Mouse (Mus musculus) kidney, postnatal 0 days (tissue): ENCODE results near the gene Cacna1h. TPM values are rescaled to one million over a fixed set of nuclear protein-coding genes. Genes with fewer than 3 reads are reported as not detected.

Experiments used
- ATAC-seq: fragments of 200-750 bp; cut with Nextera tagmentation; replicated peaks from 2 replicates; pipeline ENCODE4 v1.8.0; 2017; ENCODE audit warnings: low read depth, moderate number of reproducible peaks, moderate TSS enrichment, moderate library complexity; ENCODE audit not compliant: low FRiP score
- DNase-seq: peaks from one replicate; pipeline ENCODE4 v3.0.0-alpha.2; 2016; ENCODE audit warnings: low spot score
- H3K27ac ChIP-seq: fragments of 300-500 bp; sonication (generic); 2 replicates; pipeline ENCODE4 v1.5.1; 2014; ENCODE audit warnings: mild to moderate bottlenecking
- H3K27me3 ChIP-seq: fragments of 300-500 bp; sonication (generic); 2 replicates; pipeline ENCODE4 v1.6.1; 2014; ENCODE audit warnings: low read length, mixed read lengths; ENCODE audit not compliant: insufficient read depth
- H3K36me3 ChIP-seq: fragments of 300-500 bp; sonication (generic); 2 replicates; pipeline ENCODE4 v1.6.1; 2014; ENCODE audit warnings: low read length, mixed read lengths; ENCODE audit not compliant: insufficient read depth
- H3K4me1 ChIP-seq: fragments of 300-500 bp; sonication (generic); replicated peaks from 2 replicates; pipeline ENCODE4 v1.6.1; 2014; ENCODE audit warnings: antibody characterized with exemption, low read length, mixed read lengths; ENCODE audit not compliant: insufficient read depth
- H3K4me2 ChIP-seq: fragments of 300-500 bp; sonication (generic); 2 replicates; pipeline ENCODE4 v1.6.1; 2014; ENCODE audit warnings: mild to moderate bottlenecking, low read length, moderate library complexity, mixed read lengths
- H3K4me3 ChIP-seq: fragments of 300-500 bp; sonication (generic); replicated peaks from 2 replicates; pipeline ENCODE4 v1.5.1; 2014; ENCODE audit warnings: low read depth, low read length
- H3K9ac ChIP-seq: fragments of 300-500 bp; sonication (generic); 2 replicates; pipeline ENCODE4 v1.6.1; 2014; ENCODE audit warnings: low read depth, low read length
- H3K9me3 ChIP-seq: fragments of 300-500 bp; sonication (generic); replicated peaks from 2 replicates; pipeline ENCODE4 v1.6.1; 2016; ENCODE audit warnings: low read length, inconsistent platforms, mixed read lengths
- CTCF ChIP-seq: IDR thresholded peaks from 2 replicates; pipeline ENCODE4 v1.5.1; 2016; ENCODE audit warnings: antibody characterized with exemption, low read depth, mild to moderate bottlenecking, moderate library complexity
- WGBS: fragments of 180-500 bp; shearing (Covaris S2); extraction: QIAGEN DNeasy Blood & Tissue Kit; methylation state at CpG from one replicate; pipeline ENCODE4 v1.1.7; 2014; 5-methylcytosine and 5-hydroxymethylcytosine counted together
- polyA plus RNA-seq: library from polyadenylated mRNA; unstranded; fragments of >200 nt; fragmentation: Nextera tagmentation; extraction: Ambion mirVana; gene quantifications from 2 replicates; pipeline ENCODE4 v1.2.1, GENCODE M21; 2015

Gene Cacna1h
- polyA plus RNA-seq, 1 experiment from 2014 or later = 1.7 TPM

DNA sequence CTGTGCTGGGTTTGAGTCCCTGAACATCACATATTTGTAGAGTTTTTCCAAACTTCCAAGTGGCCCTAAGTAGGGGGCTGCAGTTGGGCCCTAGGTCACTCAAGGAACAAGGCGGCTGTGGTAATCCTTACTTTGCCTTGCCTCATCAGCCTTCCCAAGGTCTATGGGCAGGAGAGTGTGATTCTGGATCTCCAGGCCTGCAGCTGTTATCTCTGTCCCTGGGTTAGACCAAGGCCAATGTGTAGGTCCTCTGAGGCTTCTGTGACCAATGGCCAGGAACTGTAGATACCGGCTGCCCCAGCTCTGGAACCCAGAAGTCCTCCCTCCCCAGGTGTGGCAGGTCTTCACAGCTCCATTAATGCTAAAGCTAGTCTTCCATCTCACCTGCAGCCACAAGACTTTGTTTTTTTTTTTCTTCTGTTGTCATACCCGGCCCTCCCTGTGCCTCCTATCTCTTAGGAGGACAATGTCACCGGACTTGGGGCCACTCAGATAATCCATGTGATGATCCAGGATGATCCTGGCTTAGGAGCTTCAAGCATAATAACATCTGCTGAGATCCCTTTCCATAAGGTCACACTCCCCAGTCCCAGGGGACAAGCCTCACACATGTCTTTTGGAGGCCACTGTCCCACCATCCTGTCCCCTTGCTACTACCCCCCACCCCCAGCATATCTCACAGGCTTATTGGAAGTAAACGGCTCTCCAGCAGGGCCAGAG lies 18.8 kb upstream of the Cacna1h start:
- Histone ChIP-seq H3K36me3 (no peaks in the 10 kb centered on the region), H3K9ac (no peak overlapping the region), H3K4me3 (no peak overlapping the region), H3K4me1 (0 out of 2 replicates have a peak, but pooled peaks cover 4% of the 10 kb centered on the region), H3K27ac (no peak overlapping the region), H3K27me3 (no peaks in the 10 kb centered on the region), H3K9me3 (no peaks in the 10 kb centered on the region), H3K4me2 (no peak overlapping the region)
- DNase-seq = no peak
- ATAC-seq = no peak
- WGBS = 75% methylated on average over 5 of the region's 5 CpGs
- no peak for TF ChIP-seq CTCF

GRCm38 (mm10) chr17:25450329-25450728 lies 16.7 kb upstream of the Cacna1h start:
- no peak overlapping the region for H3K27ac ChIP-seq
- H3K27me3 ChIP-seq = no peaks in the 10 kb centered on the region
- H3K4me2 ChIP-seq = no peak overlapping the region
- DNase-seq = no peak
- 68% methylated on average over 4 of the region's 4 CpGs for WGBS
- H3K9ac ChIP-seq = no peak overlapping the region
- H3K4me1 ChIP-seq = 0 out of 2 replicates have a peak, but pooled peaks cover 4% of the 10 kb centered on the region
- H3K9me3 ChIP-seq = no peaks in the 10 kb centered on the region
- ATAC-seq = no peak
- no peak overlapping the region for H3K4me3 ChIP-seq
- no peaks in the 10 kb centered on the region for H3K36me3 ChIP-seq
- no peak for TF ChIP-seq CTCF

GRCm38 (mm10) chr17:25447865-25448264 lies 14.3 kb upstream of the Cacna1h start:
- no peaks in the 10 kb centered on the region for H3K9me3 ChIP-seq
- H3K9ac ChIP-seq = no peak overlapping the region
- no peak overlapping the region for H3K27ac ChIP-seq
- no peak overlapping the region for H3K4me2 ChIP-seq
- H3K4me3 ChIP-seq = no peak overlapping the region
- no peaks in the 10 kb centered on the region for H3K27me3 ChIP-seq
- 0 out of 2 replicates have a peak, but pooled peaks cover 4% of the 10 kb centered on the region for H3K4me1 ChIP-seq
- H3K36me3 ChIP-seq = no peaks in the 10 kb centered on the region
- no peak for ATAC-seq
- DNase-seq = no peak
- TF ChIP-seq CTCF = no peak
- 72% methylated on average over 12 of the region's 12 CpGs for WGBS

GRCm38 (mm10) chr17:25445841-25446240 lies 12.3 kb upstream of the Cacna1h start:
- Histone ChIP-seq H3K27me3 (no peaks in the 10 kb centered on the region), H3K9me3 (no peaks in the 10 kb centered on the region), H3K9ac (no peak overlapping the region), H3K4me1 (0 out of 2 replicates have a peak, but pooled peaks cover 4% of the 10 kb centered on the region), H3K36me3 (no peaks in the 10 kb centered on the region), H3K27ac (no peak overlapping the region), H3K4me2 (no peak overlapping the region), H3K4me3 (no peak overlapping the region)
- 92% methylated on average over 3 of the region's 3 CpGs for WGBS
- DNase-seq = no peak
- TF ChIP-seq CTCF = no peak
- ATAC-seq = no peak

GRCm38 (mm10) chr17:25445074-25445473 lies 11.5 kb upstream of the Cacna1h start:
- Histone ChIP-seq H3K4me1 (0 out of 2 replicates have a peak, but pooled peaks cover 4% of the 10 kb centered on the region), H3K36me3 (no peaks in the 10 kb centered on the region), H3K9ac (no peak overlapping the region), H3K27ac (no peak overlapping the region), H3K4me2 (no peak overlapping the region), H3K4me3 (no peak overlapping the region), H3K27me3 (no peaks in the 10 kb centered on the region), H3K9me3 (no peaks in the 10 kb centered on the region)
- WGBS = 52% methylated on average over 4 of the region's 4 CpGs
- no peak for TF ChIP-seq CTCF
- no peak for DNase-seq
- no peak for ATAC-seq

GRCm38 (mm10) chr17:25442889-25443288 lies 9.3 kb upstream of the Cacna1h start:
- Histone ChIP-seq H3K27me3 (no peaks in the 10 kb centered on the region), H3K9ac (no peak overlapping the region), H3K36me3 (no peaks in the 10 kb centered on the region), H3K4me3 (no peak overlapping the region), H3K9me3 (no peaks in the 10 kb centered on the region), H3K4me2 (no peak overlapping the region), H3K27ac (no peak overlapping the region), H3K4me1 (no peaks in the 10 kb centered on the region)
- no peak for ATAC-seq
- WGBS = 53% methylated on average over 3 of the region's 3 CpGs
- DNase-seq = no peak
- TF ChIP-seq CTCF = no peak
